Mouse (Mus musculus) neural tube, embryonic 11.5 days (tissue): ENCODE measurements around the gene Cort. TPM values are rescaled to one million over a fixed set of nuclear protein-coding genes. Genes with fewer than 3 reads are reported as not detected.
A peak's percentile ranks its signal among the peaks of the same experiment; 100 is the strongest.

Source experiments
- ATAC-seq: fragments of 200-750 bp; cut with Nextera tagmentation; 2 replicates; pipeline ENCODE4 v1.8.0; 2017; ENCODE audit warnings: moderate number of reproducible peaks, mild to moderate bottlenecking, moderate TSS enrichment, moderate library complexity; ENCODE audit not compliant: insufficient read depth, low FRiP score, low TSS enrichment
- DNase-seq: peaks from one replicate; pipeline ENCODE4 v3.0.0-alpha.2; 2015; ENCODE audit warnings: low spot score
- H3K27ac ChIP-seq: fragments of 300-500 bp; sonication (generic); 2 replicates; pipeline ENCODE4 v1.5.1; 2014; ENCODE audit warnings: low read depth, mild to moderate bottlenecking, low read length
- H3K27me3 ChIP-seq: fragments of 300-500 bp; sonication (generic); 2 replicates; pipeline ENCODE4 v1.6.1; 2014; ENCODE audit warnings: mild to moderate bottlenecking, low read length, mixed read lengths; ENCODE audit not compliant: control insufficient read depth, insufficient read depth
- H3K36me3 ChIP-seq: fragments of 300-500 bp; sonication (generic); 2 replicates; pipeline ENCODE4 v1.6.1; 2014; ENCODE audit warnings: mild to moderate bottlenecking, low read length, moderate library complexity, mixed read lengths; ENCODE audit not compliant: control insufficient read depth, insufficient read depth
- H3K4me1 ChIP-seq: fragments of 300-500 bp; sonication (generic); 2 replicates; pipeline ENCODE4 v1.6.1; 2014; ENCODE audit warnings: low read length, mixed read lengths; ENCODE audit not compliant: control insufficient read depth, insufficient read depth
- H3K4me2 ChIP-seq: fragments of 300-500 bp; sonication (generic); 2 replicates; pipeline ENCODE4 v1.6.1; 2014; ENCODE audit warnings: low read depth, mild to moderate bottlenecking, moderate library complexity
- H3K4me3 ChIP-seq: fragments of 300-500 bp; sonication (generic); 2 replicates; pipeline ENCODE4 v1.5.1; 2014; ENCODE audit warnings: low read depth, low read length
- H3K9ac ChIP-seq: fragments of 300-500 bp; sonication (generic); 2 replicates; pipeline ENCODE4 v1.6.1; 2014; ENCODE audit warnings: mild to moderate bottlenecking, low read length
- H3K9me3 ChIP-seq: fragments of 300-500 bp; sonication (generic); 2 replicates; pipeline ENCODE4 v1.6.1; 2016; ENCODE audit warnings: low read length; ENCODE audit not compliant: control insufficient read depth
- WGBS: fragments of 180-500 bp; shearing (Covaris S2); extraction: QIAGEN DNeasy Blood & Tissue Kit; methylation state at CpG from one replicate; pipeline ENCODE4 v1.1.7; 2014; 5-methylcytosine and 5-hydroxymethylcytosine counted together
- polyA plus RNA-seq: library from polyadenylated mRNA; unstranded; fragments of >200 nt; fragmentation: Nextera tagmentation; extraction: Ambion mirVana; gene quantifications from 2 replicates; pipeline ENCODE4 v1.2.1, GENCODE M21; 2014

Gene Cort
- polyA plus RNA-seq, 1 experiment from 2014 or later: not detected

DNA sequence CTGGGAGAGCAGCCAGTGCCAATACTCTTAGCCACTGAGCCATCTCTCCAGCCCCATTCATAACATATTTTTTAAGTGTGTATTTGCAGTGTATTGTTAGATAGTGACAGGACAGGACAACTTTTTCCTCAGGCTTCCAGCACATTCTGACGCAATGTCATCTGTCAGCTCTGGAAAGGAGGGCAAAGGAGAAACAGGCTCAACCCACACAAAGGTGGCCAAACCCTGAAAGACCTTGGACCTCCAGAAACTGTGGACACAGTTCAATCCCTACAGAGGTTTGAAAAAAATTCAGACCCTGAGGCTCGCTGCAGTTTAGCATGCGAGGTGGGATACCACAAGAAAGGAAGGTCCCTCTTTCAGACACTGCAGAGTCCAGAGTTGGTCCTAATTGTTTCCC, 28.6 kb downstream of the Cort start:
- WGBS: 86% methylated on average over 3 of the region's 3 CpGs
- no peak for DNase-seq
- ATAC-seq: no peak
- Histone ChIP-seq H3K36me3 (no peaks in the 10 kb centered on the region), H3K9ac (no peak overlapping the region), H3K4me3 (no peak overlapping the region), H3K27me3 (no peaks in the 10 kb centered on the region), H3K27ac (no peak overlapping the region), H3K4me1 (peaks cover 10% of the 10 kb centered on the region), H3K9me3 (no peaks in the 10 kb centered on the region), H3K4me2 (peak overlapping the region; percentile 96; the same call in 1 of the 2 replicates)

DNA sequence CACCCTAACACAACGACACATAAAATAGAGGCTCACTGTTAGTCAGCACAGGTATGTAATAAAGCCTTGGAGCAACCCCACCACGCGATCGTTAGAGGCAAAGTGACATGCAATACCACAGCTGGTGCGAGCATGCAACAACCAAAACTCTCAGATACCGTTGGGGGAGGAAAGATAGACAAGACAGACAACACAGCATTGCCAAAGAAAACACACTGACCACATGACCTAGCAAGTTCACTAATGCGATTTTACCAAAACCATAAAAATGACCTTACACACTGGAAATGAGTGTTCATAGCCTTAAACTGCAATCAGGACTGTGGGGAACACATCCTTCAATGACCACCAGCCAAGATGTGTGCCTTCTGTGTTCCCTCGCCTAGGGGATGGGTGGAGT, 35.2 kb downstream of the Cort start:
- no peak for ATAC-seq
- no peaks in the 10 kb centered on the region for H3K4me1 ChIP-seq
- 92% methylated on average over 8 of the region's 8 CpGs for WGBS

DNA sequence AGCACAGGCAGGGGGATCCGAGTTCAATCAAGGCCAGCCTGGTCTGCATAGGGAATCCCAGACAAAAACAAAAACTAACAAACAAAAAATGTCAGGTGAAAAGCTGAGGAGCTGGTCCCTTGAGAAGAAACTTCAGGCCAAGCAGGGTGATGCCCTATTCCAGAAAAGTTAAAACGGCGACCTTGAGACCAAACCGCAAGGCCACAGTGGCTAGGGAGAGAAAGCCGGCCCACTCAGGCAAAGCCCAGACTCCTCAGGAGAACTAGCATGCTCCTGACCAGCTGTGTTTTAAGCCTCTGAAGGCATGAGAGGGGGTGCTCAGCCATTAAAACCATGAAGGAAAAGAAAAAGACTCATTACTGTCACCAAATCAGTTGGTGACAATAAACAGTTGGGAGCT, 41.2 kb downstream of the Cort start:
- Histone ChIP-seq H3K4me1 (no peaks in the 10 kb centered on the region), H3K36me3 (no peaks in the 10 kb centered on the region), H3K4me3 (no peak overlapping the region), H3K4me2 (no peak overlapping the region), H3K27me3 (no peaks in the 10 kb centered on the region), H3K27ac (no peak overlapping the region), H3K9ac (no peak overlapping the region), H3K9me3 (no peaks in the 10 kb centered on the region)
- DNase-seq: no peak
- WGBS: 85% methylated on average over 5 of the region's 5 CpGs
- no peak for ATAC-seq

More for the DNA sequence above, 35.2 kb downstream of the Cort start:
- no peak for DNase-seq
- H3K4me3 ChIP-seq: no peak overlapping the region
- H3K9ac ChIP-seq: no peak overlapping the region
- no peaks in the 10 kb centered on the region for H3K27me3 ChIP-seq
- no peaks in the 10 kb centered on the region; the same call in 1 of the 2 replicates for H3K36me3 ChIP-seq
- no peak overlapping the region for H3K4me2 ChIP-seq
- H3K27ac ChIP-seq: no peak overlapping the region
- no peaks in the 10 kb centered on the region for H3K9me3 ChIP-seq

DNA sequence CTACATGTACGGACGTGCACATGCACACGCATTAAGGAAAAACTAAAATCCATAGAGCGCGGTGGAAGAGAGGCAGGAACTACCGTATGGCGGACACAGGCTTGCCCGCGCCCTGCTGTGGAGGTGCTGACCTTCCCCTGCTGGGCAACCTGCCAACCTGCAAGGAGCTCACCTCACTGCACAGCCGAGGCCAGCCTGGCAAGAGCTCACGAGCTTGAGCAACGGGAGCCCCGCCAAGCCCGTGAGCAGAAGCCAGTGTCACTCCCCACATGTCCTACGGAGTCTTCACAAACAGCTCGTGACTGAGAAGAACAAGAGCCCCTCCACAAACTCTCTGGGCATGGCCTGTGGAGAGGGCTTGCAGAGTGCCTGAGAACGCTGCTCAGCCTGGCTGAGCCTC, 45.0 kb downstream of the Cort start:
- Histone ChIP-seq H3K9ac (no peak overlapping the region), H3K4me2 (no peak overlapping the region), H3K27ac (no peak overlapping the region), H3K27me3 (no peaks in the 10 kb centered on the region), H3K9me3 (no peaks in the 10 kb centered on the region), H3K36me3 (no peaks in the 10 kb centered on the region), H3K4me1 (no peaks in the 10 kb centered on the region), H3K4me3 (no peak overlapping the region)
- 84% methylated on average over 17 of the region's 17 CpGs for WGBS
- DNase-seq: no peak
- no peak for ATAC-seq

- H3K9ac ChIP-seq: no peak overlapping the region
- H3K4me2 ChIP-seq: no peak overlapping the region
- H3K36me3 ChIP-seq: 0 out of 2 replicates have a peak, but pooled peaks cover 2% of the 10 kb centered on the region
- H3K27me3 ChIP-seq: no peaks in the 10 kb centered on the region
- DNase-seq (no peak), ATAC-seq (no peak)
- no peak overlapping the region for H3K27ac ChIP-seq
- no peak overlapping the region for H3K4me3 ChIP-seq
- no peaks in the 10 kb centered on the region for H3K4me1 ChIP-seq
- H3K9me3 ChIP-seq: no peaks in the 10 kb centered on the region
- WGBS: 93% methylated on average over 8 of the region's 8 CpGs
Observed at GRCm38 (mm10) chr4:149080111-149080510, 46.5 kb downstream of the Cort start.

- no peak overlapping the region for H3K27ac ChIP-seq
- 84% methylated on average over 6 of the region's 6 CpGs for WGBS
- H3K9ac ChIP-seq: no peak overlapping the region
- no peak overlapping the region for H3K4me3 ChIP-seq
- H3K27me3 ChIP-seq: no peaks in the 10 kb centered on the region
- H3K4me2 ChIP-seq: no peak overlapping the region
- no peaks in the 10 kb centered on the region for H3K4me1 ChIP-seq
- H3K36me3 ChIP-seq: 0 out of 2 replicates have a peak, but pooled peaks cover 2% of the 10 kb centered on the region
- ATAC-seq: no peak
- no peaks in the 10 kb centered on the region for H3K9me3 ChIP-seq
- DNase-seq: no peak
Observed at GRCm38 (mm10) chr4:149079629-149080028, 46.9 kb downstream of the Cort start.

DNA sequence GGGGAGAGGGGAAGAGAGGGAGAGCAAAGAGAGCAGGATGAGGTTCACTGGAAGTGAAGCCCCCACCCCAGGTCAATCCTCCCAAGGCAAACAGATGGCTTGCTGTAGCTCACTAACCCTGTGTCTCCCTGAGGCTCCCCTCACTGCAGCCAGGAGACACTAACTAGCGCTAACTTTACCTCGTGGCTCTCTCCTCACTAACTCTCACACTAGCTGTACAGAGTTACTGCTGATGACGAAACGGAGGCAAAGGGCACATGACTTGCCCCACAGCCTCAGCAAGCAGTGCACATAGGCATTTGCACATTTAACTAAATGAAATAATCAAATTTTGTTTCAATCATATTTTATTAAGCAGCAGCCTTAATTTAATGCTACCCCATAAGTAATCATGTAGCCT, 48.3 kb downstream of the Cort start:
- H3K4me3 ChIP-seq: no peak overlapping the region
- 0 out of 2 replicates have a peak, but pooled peaks cover 2% of the 10 kb centered on the region for H3K36me3 ChIP-seq
- H3K27ac ChIP-seq: no peak overlapping the region
- H3K9ac ChIP-seq: no peak overlapping the region
- 60% methylated on average over 4 of the region's 4 CpGs for WGBS
- no peaks in the 10 kb centered on the region for H3K27me3 ChIP-seq
- H3K4me1 ChIP-seq: no peaks in the 10 kb centered on the region
- no peak for ATAC-seq
- DNase-seq: no peak
- no peak overlapping the region for H3K4me2 ChIP-seq
- no peaks in the 10 kb centered on the region for H3K9me3 ChIP-seq

- H3K4me2 ChIP-seq: no peak overlapping the region
- H3K4me1 ChIP-seq: no peaks in the 10 kb centered on the region
- ATAC-seq: peak; percentile 53
- WGBS: 39% methylated on average over 10 of the region's 10 CpGs
- peak; percentile 74 for DNase-seq
- H3K36me3 ChIP-seq: 0 out of 2 replicates have a peak, but pooled peaks cover 2% of the 10 kb centered on the region
- no peaks in the 10 kb centered on the region for H3K27me3 ChIP-seq
- no peak overlapping the region for H3K27ac ChIP-seq
- no peak overlapping the region for H3K4me3 ChIP-seq
- H3K9me3 ChIP-seq: no peaks in the 10 kb centered on the region
- H3K9ac ChIP-seq: no peak overlapping the region
Observed at GRCm38 (mm10) chr4:149075871-149076575, 50.5 kb downstream of the Cort start.

DNA sequence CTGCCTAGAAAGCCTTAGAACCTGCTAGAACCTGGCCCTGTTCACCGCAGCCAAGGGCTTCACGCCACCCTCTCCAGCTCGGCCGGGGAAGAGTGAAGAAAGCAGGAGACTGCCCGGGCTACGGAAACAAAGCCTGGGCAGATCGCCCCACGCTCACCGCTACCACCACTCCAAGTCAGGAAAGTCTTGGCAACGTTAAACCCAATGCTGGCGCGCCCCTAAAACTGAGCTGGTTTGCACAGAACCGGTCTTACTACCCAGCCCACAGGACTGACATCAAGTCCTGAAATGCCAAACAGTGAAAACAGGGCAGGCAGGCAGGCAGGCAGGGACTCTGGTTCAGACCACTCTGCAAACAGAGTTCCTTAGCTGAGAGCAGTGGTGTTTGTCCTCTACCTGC, 51.5 kb downstream of the Cort start:
- 93% methylated on average over 13 of the region's 13 CpGs for WGBS
- Histone ChIP-seq H3K9me3 (no peaks in the 10 kb centered on the region), H3K27me3 (no peaks in the 10 kb centered on the region), H3K27ac (no peak overlapping the region), H3K9ac (no peak overlapping the region), H3K4me2 (no peak overlapping the region), H3K4me1 (no peaks in the 10 kb centered on the region), H3K36me3 (0 out of 2 replicates have a peak, but pooled peaks cover 2% of the 10 kb centered on the region), H3K4me3 (no peak overlapping the region)
- DNase-seq (no peak), ATAC-seq (no peak)
